Mouse (Mus musculus) lung, embryonic 16.5 days (tissue): ENCODE measurements around the gene 2510002D24Rik. TPM values are rescaled to one million over a fixed set of nuclear protein-coding genes. Genes with fewer than 3 reads are reported as not detected.

Experiments
- ATAC-seq: fragments of 200-750 bp; cut with Nextera tagmentation; 2 replicates; pipeline ENCODE4 v1.8.0; 2017; ENCODE audit warnings: low read depth, mild to moderate bottlenecking, moderate library complexity
- H3K27ac ChIP-seq: fragments of 300-500 bp; sonication (generic); 2 replicates; pipeline ENCODE4 v1.5.1; 2014; ENCODE audit warnings: mild to moderate bottlenecking, control low read depth, low read length
- H3K27me3 ChIP-seq: fragments of 300-500 bp; sonication (generic); 2 replicates; pipeline ENCODE4 v1.6.1; 2014; ENCODE audit warnings: low read depth, low read length, mixed read lengths; ENCODE audit not compliant: control insufficient read depth, insufficient read depth
- H3K36me3 ChIP-seq: fragments of 300-500 bp; sonication (generic); 2 replicates; pipeline ENCODE4 v1.6.1; 2014; ENCODE audit warnings: low read length; ENCODE audit not compliant: control insufficient read depth, insufficient read depth
- H3K4me1 ChIP-seq: fragments of 300-500 bp; sonication (generic); replicated peaks from 2 replicates; pipeline ENCODE4 v1.6.1; 2014; ENCODE audit warnings: low read length, mixed read lengths; ENCODE audit not compliant: control insufficient read depth, insufficient read depth
- H3K4me2 ChIP-seq: fragments of 300-500 bp; sonication (generic); 2 replicates; pipeline ENCODE4 v1.6.1; 2014; ENCODE audit warnings: low read depth, low read length, control low read depth
- H3K4me3 ChIP-seq: fragments of 300-500 bp; sonication (generic); 2 replicates; pipeline ENCODE4 v1.5.1; 2014; ENCODE audit warnings: mild to moderate bottlenecking, low read length, control low read depth
- H3K9ac ChIP-seq: fragments of 300-500 bp; sonication (generic); 2 replicates; pipeline ENCODE4 v1.6.1; 2014; ENCODE audit warnings: low read length, control low read depth
- H3K9me3 ChIP-seq: fragments of 300-500 bp; sonication (generic); 2 replicates; pipeline ENCODE4 v1.6.1; 2016; ENCODE audit warnings: low read length; ENCODE audit not compliant: control insufficient read depth
- WGBS: fragments of 180-500 bp; shearing (Covaris S2); extraction: QIAGEN DNeasy Blood & Tissue Kit; methylation state at CpG from one replicate; pipeline ENCODE4 v1.1.7; 2014; 5-methylcytosine and 5-hydroxymethylcytosine counted together
- polyA plus RNA-seq: library from polyadenylated mRNA; unstranded; fragments of >200 nt; fragmentation: Nextera tagmentation; extraction: Ambion mirVana; gene quantifications from 2 replicates; pipeline ENCODE4 v1.2.1, GENCODE M21; 2015

Gene 2510002D24Rik
- polyA plus RNA-seq, result 34.5 and 40.4 TPM in 2 replicates

DNA sequence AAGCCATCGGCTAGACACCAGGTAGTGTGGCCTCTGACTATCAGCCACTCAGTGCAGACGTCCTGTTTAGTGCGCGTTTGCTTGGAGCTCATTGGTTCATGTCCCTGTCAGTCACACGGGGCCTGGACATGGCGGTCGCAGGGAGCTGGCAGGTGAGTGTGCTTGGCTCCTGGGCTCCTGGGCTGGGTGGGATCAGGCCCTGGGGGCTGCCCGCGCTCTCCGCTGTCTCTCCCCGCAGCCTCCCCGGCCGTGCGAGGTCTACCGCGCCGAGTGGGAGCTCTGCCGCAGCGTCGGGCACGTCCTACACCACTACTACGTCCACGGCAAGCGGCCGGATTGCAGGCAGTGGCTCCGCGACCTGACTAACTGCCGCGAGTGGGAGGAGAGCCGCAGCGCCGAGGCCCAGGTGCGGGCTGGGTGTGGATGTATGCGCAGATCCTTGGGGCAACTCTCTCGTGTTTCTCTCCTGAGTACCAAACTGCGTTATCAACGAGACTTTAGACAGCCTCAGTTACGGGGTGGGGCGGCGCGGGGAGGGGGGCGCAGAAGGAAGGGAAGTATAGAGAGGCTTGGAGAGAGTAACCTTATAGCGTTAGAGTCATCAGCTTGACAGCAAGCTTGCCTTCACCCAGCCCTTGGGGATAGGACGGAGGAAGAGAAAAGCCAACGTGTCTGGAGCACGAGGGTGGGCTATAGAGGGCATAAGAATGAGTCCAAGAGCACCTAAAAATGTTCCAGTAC, at the start of gene 2510002D24Rik, which contains the start of gene Gm28539:
2510002D24Rik (plus strand) TSS at position 111 of the 741 bp plus-strand sequence.
Gm28539 (plus strand) TSS at position 117 of the 741 bp plus-strand sequence.
- H3K4me3 ChIP-seq, result peak within 1 kb of the TSS; percentile 85
- under 1% methylated on average over 46 of the region's 46 CpGs for WGBS
- peaks cover 25% of the 10 kb centered on the region for H3K36me3 ChIP-seq
- no peaks in the 10 kb centered on the region for H3K9me3 ChIP-seq
- H3K27ac ChIP-seq, result peak within 1 kb of the TSS; percentile 72
- H3K9ac ChIP-seq, result peak within 1 kb of the TSS; percentile 87
- H3K27me3 ChIP-seq, result no peaks in the 10 kb centered on the region
- peak within 1 kb of the TSS; percentile 78 for H3K4me2 ChIP-seq
- H3K4me1 ChIP-seq, result peaks cover 3% of the 10 kb centered on the region; the same call in 1 of the 2 replicates
- peak; percentile 98 for ATAC-seq

DNA sequence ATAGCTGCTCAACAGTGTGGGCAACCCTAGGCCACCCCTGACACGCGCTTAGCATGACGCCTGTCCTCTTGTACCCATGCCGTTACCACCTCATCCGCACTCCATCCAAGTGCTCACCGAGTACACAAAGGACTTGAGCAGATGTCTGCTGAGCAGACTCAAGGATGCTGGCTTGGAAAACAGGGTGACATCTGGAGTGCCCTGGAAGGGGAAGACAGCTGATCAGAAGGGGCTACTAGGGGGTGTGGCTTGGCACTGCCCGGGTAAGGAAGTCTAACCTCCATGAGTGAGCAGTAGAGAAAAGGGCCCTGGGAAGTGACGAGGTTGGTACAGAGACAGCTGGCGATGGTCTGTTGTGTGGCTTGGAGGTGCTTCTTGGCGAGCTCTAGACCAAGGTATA, 49.7 kb upstream of the 2510002D24Rik start:
- Histone ChIP-seq H3K9me3 (no peaks in the 10 kb centered on the region), H3K4me1 (no peaks in the 10 kb centered on the region), H3K27me3 (no peaks in the 10 kb centered on the region), H3K36me3 (peaks cover 37% of the 10 kb centered on the region), H3K9ac (no peak overlapping the region), H3K4me2 (no peak overlapping the region), H3K4me3 (no peak overlapping the region), H3K27ac (no peak overlapping the region)
- no peak for ATAC-seq
- 90% methylated on average over 10 of the region's 10 CpGs for WGBS

DNA sequence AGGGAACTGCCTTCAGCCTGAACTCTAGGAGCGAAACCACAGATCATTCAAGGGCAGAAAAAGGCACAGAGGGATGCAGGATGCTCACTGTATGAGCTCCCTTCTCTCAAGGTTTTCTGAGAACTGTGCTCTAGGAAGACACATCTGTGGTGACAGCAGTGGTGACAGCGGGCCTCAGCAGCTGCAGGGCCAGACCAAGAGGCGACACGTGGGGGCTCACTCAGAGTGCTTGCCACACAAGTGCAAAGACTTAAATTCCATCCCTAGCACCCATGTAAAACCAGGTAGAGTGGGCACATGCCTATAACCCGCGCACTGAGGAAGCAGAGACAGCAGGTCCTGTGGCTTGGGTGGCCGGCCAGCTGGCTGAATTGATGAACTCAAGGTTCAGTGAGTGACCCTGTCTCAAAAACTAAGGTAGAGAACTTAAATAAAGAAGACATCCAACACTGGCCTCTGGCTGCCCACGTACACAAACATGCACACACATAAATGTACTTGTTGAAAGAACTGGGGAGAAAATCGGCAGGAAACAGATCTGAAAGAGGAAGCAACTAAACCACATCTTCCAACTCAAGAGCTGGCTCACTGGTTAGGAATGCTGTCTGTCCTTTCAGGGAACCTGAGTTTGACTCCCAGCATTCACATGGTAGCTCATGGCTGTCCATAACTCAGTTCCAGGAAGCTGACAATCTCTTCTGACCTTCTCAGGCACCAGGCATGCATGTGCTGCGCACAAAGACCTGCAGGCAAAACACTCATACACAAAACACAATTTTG, 47.6 kb upstream of the 2510002D24Rik start:
- no peak overlapping the region for H3K4me3 ChIP-seq
- H3K4me1 ChIP-seq, result no peaks in the 10 kb centered on the region
- H3K27ac ChIP-seq, result no peak overlapping the region
- WGBS, result 81% methylated on average over 10 of the region's 10 CpGs
- no peaks in the 10 kb centered on the region for H3K9me3 ChIP-seq
- H3K27me3 ChIP-seq, result no peaks in the 10 kb centered on the region
- no peak for ATAC-seq
- H3K4me2 ChIP-seq, result no peak overlapping the region
- H3K36me3 ChIP-seq, result peaks cover 35% of the 10 kb centered on the region
- no peak overlapping the region for H3K9ac ChIP-seq

DNA sequence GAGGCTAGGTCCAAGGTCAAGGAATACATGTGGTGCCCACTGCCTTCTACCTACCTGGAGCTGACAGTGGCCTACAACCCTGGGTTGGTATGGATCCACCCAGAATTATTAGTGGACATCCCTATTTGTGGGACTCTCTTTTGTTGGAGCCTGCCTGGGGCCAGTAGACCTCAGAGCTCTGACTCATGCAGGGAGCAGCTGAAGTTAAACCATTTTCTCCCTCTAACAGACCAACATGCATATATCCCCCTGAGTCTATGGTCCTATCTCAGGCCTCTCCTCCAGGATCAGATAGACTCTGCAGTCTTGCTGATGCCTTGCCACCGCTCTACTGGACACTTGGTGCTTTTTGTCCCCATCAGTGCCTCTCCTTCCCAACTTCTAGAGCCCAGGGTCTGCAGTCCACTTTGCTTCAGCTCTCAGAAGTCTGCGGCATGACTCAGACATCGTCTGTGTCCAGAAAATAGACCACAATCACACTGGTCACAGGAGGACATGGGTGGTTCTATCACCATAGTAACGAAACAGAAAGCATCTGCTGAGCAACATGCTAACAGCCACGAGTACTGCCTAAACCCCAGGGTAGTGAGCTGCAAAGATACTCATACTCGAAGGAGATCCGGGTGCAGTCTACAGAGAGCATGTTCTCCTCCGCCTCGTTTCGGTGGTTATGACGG, 41.0 kb upstream of the 2510002D24Rik start:
- Histone ChIP-seq H3K4me1 (no peaks in the 10 kb centered on the region), H3K4me3 (no peak overlapping the region), H3K36me3 (peaks cover 36% of the 10 kb centered on the region), H3K9me3 (no peaks in the 10 kb centered on the region), H3K27me3 (no peaks in the 10 kb centered on the region), H3K9ac (no peak overlapping the region), H3K27ac (no peak overlapping the region), H3K4me2 (no peak overlapping the region)
- ATAC-seq, result no peak
- 89% methylated on average over 11 of the region's 11 CpGs for WGBS

DNA sequence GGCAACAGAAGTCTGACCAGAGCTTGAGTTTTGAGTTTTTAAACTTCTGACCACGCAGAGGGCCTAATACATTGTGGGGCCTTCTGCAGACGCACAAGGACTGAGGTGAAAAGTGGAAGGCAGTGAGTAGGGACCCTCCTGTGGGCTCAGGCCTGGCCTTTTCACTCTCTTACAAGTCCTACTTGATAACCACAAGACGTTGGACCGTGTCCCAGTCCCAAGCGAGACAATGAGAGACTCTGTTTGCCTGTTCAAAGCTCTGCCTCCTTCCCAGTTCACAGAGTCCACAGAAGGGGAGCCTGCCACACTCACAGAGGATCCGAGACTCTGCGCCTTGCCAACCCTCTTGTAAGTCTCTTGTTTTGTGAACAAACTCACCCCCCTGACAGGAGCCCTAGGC, 39.7 kb upstream of the 2510002D24Rik start:
- Histone ChIP-seq H3K9ac (no peak overlapping the region), H3K4me3 (no peak overlapping the region), H3K9me3 (no peaks in the 10 kb centered on the region), H3K27ac (peak overlapping the region; percentile 49), H3K36me3 (peaks cover 38% of the 10 kb centered on the region), H3K27me3 (no peaks in the 10 kb centered on the region), H3K4me1 (no peaks in the 10 kb centered on the region), H3K4me2 (no peak overlapping the region)
- ATAC-seq, result peak; percentile 72
- 58% methylated on average over 7 of the region's 7 CpGs for WGBS

DNA sequence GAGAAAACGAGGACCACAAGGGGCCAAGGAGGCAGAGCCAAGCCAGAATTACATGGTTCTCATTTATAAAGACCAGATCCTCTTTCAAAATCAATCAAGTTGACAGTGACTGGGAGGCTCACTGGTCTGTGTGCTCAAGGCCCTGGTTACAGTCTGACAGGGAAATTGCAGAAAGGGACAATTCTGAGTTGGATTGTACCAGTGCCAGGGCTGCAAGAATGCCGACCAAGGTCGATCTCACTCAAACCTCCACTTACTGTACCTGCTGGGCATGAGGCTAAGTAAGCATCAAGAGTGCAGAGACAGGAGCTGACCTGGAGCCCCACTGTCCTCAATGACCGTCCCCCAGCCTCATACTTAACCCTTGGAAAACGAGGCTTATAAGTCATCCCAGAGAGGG, 38.2 kb upstream of the 2510002D24Rik start:
- 94% methylated on average over 5 of the region's 5 CpGs for whole genome bisulfite sequencing
- no peaks in the 10 kb centered on the region for H3K9me3 ChIP-seq
- no peak for ATAC-seq
- H3K9ac ChIP-seq, result no peak overlapping the region
- no peak overlapping the region for H3K4me2 ChIP-seq
- peaks cover 34% of the 10 kb centered on the region for H3K36me3 ChIP-seq
- H3K27ac ChIP-seq, result no peak overlapping the region
- no peaks in the 10 kb centered on the region for H3K27me3 ChIP-seq
- no peaks in the 10 kb centered on the region for H3K4me1 ChIP-seq
- H3K4me3 ChIP-seq, result no peak overlapping the region

DNA sequence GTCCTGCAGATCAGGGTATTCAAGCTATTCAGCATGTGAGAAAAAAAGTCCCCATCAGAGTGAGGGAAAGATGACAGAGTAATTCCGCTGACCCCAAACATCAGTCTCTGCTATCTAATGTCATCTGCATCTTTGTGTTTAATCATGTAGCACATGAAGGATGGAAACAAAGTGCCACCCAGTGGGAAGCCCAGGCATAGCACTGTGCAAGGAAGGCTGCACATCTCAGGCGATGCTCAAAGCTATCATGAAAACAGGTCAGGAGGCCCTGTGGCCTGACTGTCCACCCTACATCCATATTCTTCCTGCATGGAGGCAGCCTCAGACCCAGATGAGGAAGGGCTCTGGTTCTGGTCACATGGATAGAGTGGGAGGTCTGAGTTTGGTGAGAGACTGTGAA, 37.5 kb upstream of the 2510002D24Rik start:
- H3K27me3 ChIP-seq, result no peaks in the 10 kb centered on the region
- no peaks in the 10 kb centered on the region for H3K9me3 ChIP-seq
- no peak overlapping the region for H3K27ac ChIP-seq
- WGBS, result 62% methylated on average over 2 of the region's 2 CpGs
- ATAC-seq, result no peak
- no peak overlapping the region for H3K9ac ChIP-seq
- H3K4me2 ChIP-seq, result no peak overlapping the region
- no peaks in the 10 kb centered on the region for H3K4me1 ChIP-seq
- H3K4me3 ChIP-seq, result no peak overlapping the region
- peaks cover 34% of the 10 kb centered on the region for H3K36me3 ChIP-seq

DNA sequence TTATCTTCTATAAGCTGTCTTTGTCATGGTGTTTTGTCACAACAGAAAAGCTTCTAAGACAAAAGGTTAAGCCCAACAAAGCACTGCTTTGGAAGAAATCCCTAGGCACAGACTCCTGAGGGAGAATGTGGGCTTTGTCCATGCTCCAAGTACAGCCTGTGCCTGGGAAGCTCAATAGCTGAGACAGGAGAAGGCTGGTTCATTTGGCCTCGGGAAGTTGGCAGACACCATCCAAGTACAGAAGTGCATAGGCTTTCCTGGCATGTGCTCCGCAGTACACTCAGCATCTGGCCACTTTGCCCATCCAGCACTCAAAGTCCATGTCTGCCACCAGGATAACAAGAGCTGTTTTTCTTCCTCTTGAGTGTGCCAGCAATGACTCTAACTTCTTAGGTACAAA, 30.6 kb upstream of the 2510002D24Rik start:
- Histone ChIP-seq H3K4me1 (peaks cover 6% of the 10 kb centered on the region), H3K9me3 (no peaks in the 10 kb centered on the region), H3K4me2 (no peak overlapping the region), H3K36me3 (peaks cover 29% of the 10 kb centered on the region), H3K4me3 (no peak overlapping the region), H3K27me3 (no peaks in the 10 kb centered on the region), H3K9ac (no peak overlapping the region), H3K27ac (no peak overlapping the region)
- 92% methylated on average over 2 of the region's 2 CpGs for WGBS
- no peak for ATAC-seq

DNA sequence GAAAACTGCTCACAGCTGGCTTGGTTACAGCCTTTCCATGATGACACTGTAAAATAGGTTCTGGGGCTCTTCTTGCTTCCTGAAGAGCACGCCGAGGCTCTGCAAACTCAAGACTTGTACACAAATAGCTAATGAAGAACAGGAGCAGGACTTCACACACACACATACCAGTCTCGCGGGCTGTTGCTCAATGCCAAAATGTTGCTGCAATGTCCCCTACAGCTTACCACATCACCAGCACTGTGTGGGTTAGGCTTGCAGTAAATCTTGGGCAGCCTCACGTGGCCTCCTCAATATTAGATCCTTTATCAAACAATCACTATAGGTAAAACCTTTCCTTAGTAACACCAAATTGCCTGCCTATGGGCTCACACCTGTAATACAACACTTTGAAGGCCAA, 27.4 kb upstream of the 2510002D24Rik start:
- H3K9me3 ChIP-seq, result no peaks in the 10 kb centered on the region
- H3K9ac ChIP-seq, result no peak overlapping the region
- no peak overlapping the region for H3K4me3 ChIP-seq
- WGBS, result 84% methylated on average over 5 of the region's 5 CpGs
- H3K27ac ChIP-seq, result no peak overlapping the region
- no peaks in the 10 kb centered on the region for H3K27me3 ChIP-seq
- ATAC-seq, result no peak
- H3K36me3 ChIP-seq, result peaks cover 24% of the 10 kb centered on the region
- no peak overlapping the region for H3K4me2 ChIP-seq
- peaks cover 19% of the 10 kb centered on the region for H3K4me1 ChIP-seq
